ENCODE assay signal across 9 mouse cellular contexts in the genomic region with DNA sequence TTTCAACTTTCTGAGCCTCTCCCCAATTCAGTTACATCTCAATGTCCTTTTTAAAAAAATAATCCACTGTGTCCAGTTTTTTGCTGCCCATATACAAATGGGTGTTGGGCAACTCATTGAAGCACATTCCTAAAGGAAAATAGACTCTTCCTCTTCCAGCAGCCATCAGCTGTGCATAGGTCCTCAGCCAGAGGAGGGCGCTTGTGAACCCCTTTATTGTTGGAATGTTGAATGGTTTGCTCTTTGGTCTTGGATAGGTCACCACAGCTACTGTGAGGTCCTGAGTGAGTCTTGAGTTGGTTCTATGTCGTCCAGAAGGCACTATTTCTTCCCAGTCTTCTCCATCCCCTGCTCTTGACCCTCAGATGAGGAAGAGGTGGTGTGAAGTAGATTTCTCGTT. TPM values are rescaled to one million over a fixed set of nuclear protein-coding genes. Genes with fewer than 3 reads are reported as not detected.
A peak's percentile ranks its signal among the peaks of the same experiment; 100 is the strongest.
DNase-seq lines count a peak whose midpoint lies in the region; ATAC-seq and TF ChIP-seq lines count a peak whose summit lies in the region.
"Had no signal": no experiment of that assay in that cellular context is flagged by ENCODE, and none has a peak within 500 bp of the region (broad histone marks: within the 10 kb centered on the region; RNA-seq: fewer than 3 reads in every experiment).

No protein-coding gene starts in this region.

- 0 out of 2 replicates have a peak, but pooled peaks cover 4% of the 10 kb centered on the region for H3K79me2 ChIP-seq in CH12.LX (replicated peaks; ENCODE audit: control insufficient read depth, extremely low read depth, insufficient read depth, poor library complexity, severe bottlenecking)

- H3K4me3 ChIP-seq in intestine, postnatal 0 days (ENCODE audit: low read depth, low read length), result no peak overlapping the region
- no peak overlapping the region for H3K4me3 ChIP-seq in intestine, embryonic 16.5 days (ENCODE audit: low read length)
- no peak overlapping the region for H3K4me3 ChIP-seq in CH12.LX (replicated peaks in 1 of 3; ENCODE audit: low read depth in 2 of 3, low read length in 2 of 3, poor library complexity in 1 of 3)
- no peak overlapping the region for H3K4me3 ChIP-seq in ES-E14 (ENCODE audit: insufficient read depth in 1 of 2, low read depth in 1 of 2, low read length in 2 of 2, poor library complexity in 1 of 2, severe bottlenecking in 1 of 2)
- no peak overlapping the region for H3K4me3 ChIP-seq in hindbrain, embryonic 14.5 days (replicated peaks; ENCODE audit: low read length)
- no peak overlapping the region for H3K4me3 ChIP-seq in forebrain, embryonic 11.5 days (ENCODE audit: low read depth, low read length)

- no peak overlapping the region for H3K9ac ChIP-seq in intestine, postnatal 0 days (ENCODE audit: low read depth, low read length)
- H3K9ac ChIP-seq in intestine, embryonic 16.5 days (ENCODE audit: low read depth, low read length), result no peak overlapping the region
- H3K9ac ChIP-seq in CH12.LX (ENCODE audit: insufficient read depth, low read depth) (no peak overlapping the region), ES-E14 (ENCODE audit: insufficient read depth, low read depth, low read length, poor library complexity, severe bottlenecking) (no peak overlapping the region)
- H3K9ac ChIP-seq in hindbrain, embryonic 14.5 days, result no peak overlapping the region
- no peak overlapping the region for H3K9ac ChIP-seq in forebrain, embryonic 11.5 days (ENCODE audit: low read length)

- no peaks in the 10 kb centered on the region for H3K9me3 ChIP-seq in intestine, postnatal 0 days (ENCODE audit: control insufficient read depth)
- no peaks in the 10 kb centered on the region for H3K9me3 ChIP-seq in intestine, embryonic 16.5 days (ENCODE audit: control insufficient read depth, low read length)
- H3K9me3 ChIP-seq in CH12.LX (replicated peaks; ENCODE audit: low read length), result no peaks in the 10 kb centered on the region
- no peaks in the 10 kb centered on the region for H3K9me3 ChIP-seq in ES-E14 (ENCODE audit: control insufficient read depth, insufficient read depth, low read depth, low read length)
- no peaks in the 10 kb centered on the region for H3K9me3 ChIP-seq in hindbrain, embryonic 14.5 days (ENCODE audit: control insufficient read depth, low read length)
- H3K9me3 ChIP-seq in forebrain, embryonic 11.5 days (ENCODE audit: control insufficient read depth, low read length), result no peaks in the 10 kb centered on the region

- peak; percentile 63 for TF ChIP-seq CTCF in intestine, postnatal 0 days (IDR thresholded peaks at IDR 0.05; ENCODE audit: low read depth)
- peak in 1 of 2 experiments; percentile 43; a peak in 2 of 4 replicates for TF ChIP-seq CTCF in CH12.LX (conservative IDR thresholded peaks at IDR 0.05 in 1 of 2, IDR thresholded peaks at IDR 0.05 in 1 of 2; ENCODE audit: low read depth in 2 of 2, low read length in 2 of 2)

- no peaks in the 10 kb centered on the region for H3K4me1 ChIP-seq in intestine, postnatal 0 days (replicated peaks; ENCODE audit: control insufficient read depth, insufficient read depth, low read length)
- H3K4me1 ChIP-seq in intestine, embryonic 16.5 days (ENCODE audit: control insufficient read depth, insufficient read depth, low read length), result no peaks in the 10 kb centered on the region
- 0 out of 4 replicates have a peak, but pooled peaks cover 0 to 2% of the 10 kb centered on the region in 2 experiments for H3K4me1 ChIP-seq in CH12.LX (ENCODE audit: control insufficient read depth in 1 of 2, insufficient read depth in 2 of 2)
- no peaks in the 10 kb centered on the region for H3K4me1 ChIP-seq in ES-E14 (ENCODE audit: control insufficient read depth in 2 of 2, insufficient read depth in 2 of 2, low read length in 2 of 2, poor library complexity in 1 of 2)
- H3K4me1 ChIP-seq in hindbrain, embryonic 14.5 days (replicated peaks; ENCODE audit: control insufficient read depth, insufficient read depth, low read length), result no peaks in the 10 kb centered on the region
- no peaks in the 10 kb centered on the region for H3K4me1 ChIP-seq in forebrain, embryonic 11.5 days (replicated peaks; ENCODE audit: control insufficient read depth, insufficient read depth, low read length)

- TF ChIP-seq EP300 in CH12.LX (IDR thresholded peaks at IDR 0.05; ENCODE audit: low read length), result no peak

- ATAC-seq in intestine, postnatal 0 days, result no peak
- ATAC-seq in intestine, embryonic 16.5 days, result no peak
- ATAC-seq in hindbrain, embryonic 14.5 days (ENCODE audit: low FRiP score), result no peak
- no peak for ATAC-seq in forebrain, embryonic 11.5 days (replicated peaks; ENCODE audit: low FRiP score)
- ATAC-seq: activated CD4-positive, CD25-positive, alpha-beta regulatory T cell, adult 4 months had no signal

- DNase-seq in CH12.LX (ENCODE audit: extremely low read depth) (no peak), ES-E14 (ENCODE audit: low read depth, low spot score) (peak; percentile 38)
- peak; percentile 40 for DNase-seq in kidney, postnatal 14 days
- no peak for DNase-seq in Muller cell, postnatal 12 days (ENCODE audit: inconsistent ontology term)
- DNase-seq in hindbrain, embryonic 14.5 days (ENCODE audit: low spot score), result no peak
- DNase-seq in forebrain, embryonic 11.5 days (ENCODE audit: low spot score), result no peak

- in situ Hi-C loops in CH12.LX (cut with MboI; ENCODE audit: low pct_ligation_motif_present, low pct_unique_long_range_greater_than_20kb, low sequenced_read_pairs), result no loop called here
- in situ Hi-C loops in ES-E14 (cut with MboI; ENCODE audit: low sequenced_read_pairs in 2 of 2, unreplicated experiment in 2 of 2), result no loop called here

- dilution Hi-C loops in CH12.LX (cut with MboI; ENCODE audit: extremely low pct_ligation_motif_present, extremely low pct_unique_long_range_greater_than_20kb, low sequenced_read_pairs), result no loop called here

- no peak for TF ChIP-seq POLR2A in CH12.LX (IDR thresholded peaks at IDR 0.05; ENCODE audit: low read depth, low read length)

- TF ChIP-seq RAD21 in CH12.LX (IDR thresholded peaks at IDR 0.05; ENCODE audit: low read depth, low read length), result no peak; the same call in none of the 2 replicates

- H3K4me2 ChIP-seq in intestine, postnatal 0 days (replicated peaks; ENCODE audit: low read depth), result no peak overlapping the region
- no peak overlapping the region for H3K4me2 ChIP-seq in intestine, embryonic 16.5 days (ENCODE audit: low read depth, low read length)
- H3K4me2 ChIP-seq in CH12.LX (ENCODE audit: insufficient read depth, low read depth, poor library complexity, severe bottlenecking), result no peak overlapping the region
- H3K4me2 ChIP-seq in hindbrain, embryonic 14.5 days (replicated peaks), result no peak overlapping the region
- H3K4me2 ChIP-seq in forebrain, embryonic 11.5 days (ENCODE audit: low read depth, low read length, severe bottlenecking), result no peak overlapping the region

- no peaks in the 10 kb centered on the region for H3K27me3 ChIP-seq in intestine, postnatal 0 days (replicated peaks; ENCODE audit: control insufficient read depth, insufficient read depth, low read length)
- no peaks in the 10 kb centered on the region for H3K27me3 ChIP-seq in intestine, embryonic 16.5 days (replicated peaks; ENCODE audit: control insufficient read depth, insufficient read depth, low read length)
- H3K27me3 ChIP-seq in CH12.LX (replicated peaks), result no peaks in the 10 kb centered on the region
- no peaks in the 10 kb centered on the region for H3K27me3 ChIP-seq in hindbrain, embryonic 14.5 days (ENCODE audit: control insufficient read depth, insufficient read depth, low read length)
- H3K27me3 ChIP-seq in forebrain, embryonic 11.5 days (ENCODE audit: control insufficient read depth, insufficient read depth, low read length), result no peaks in the 10 kb centered on the region

- no peak overlapping the region for H3K27ac ChIP-seq in intestine, postnatal 0 days (ENCODE audit: low read depth, low read length)
- H3K27ac ChIP-seq in intestine, embryonic 16.5 days (ENCODE audit: low read length), result no peak overlapping the region
- H3K27ac ChIP-seq in CH12.LX (ENCODE audit: insufficient read depth, low read depth) (no peak overlapping the region), ES-E14 (ENCODE audit: insufficient read depth, low read depth, low read length, poor library complexity, severe bottlenecking) (no peak overlapping the region)
- no peak overlapping the region for H3K27ac ChIP-seq in hindbrain, embryonic 14.5 days
- H3K27ac ChIP-seq in forebrain, embryonic 11.5 days (ENCODE audit: low read depth, low read length), result no peak overlapping the region

- H3K36me3 ChIP-seq in intestine, postnatal 0 days (ENCODE audit: control insufficient read depth, insufficient read depth), result peaks cover 4% of the 10 kb centered on the region; the same call in 1 of the 2 replicates
- no peaks in the 10 kb centered on the region for H3K36me3 ChIP-seq in intestine, embryonic 16.5 days (ENCODE audit: control insufficient read depth, insufficient read depth, low read length)
- peaks cover 11 to 66% of the 10 kb centered on the region in 2 experiments for H3K36me3 ChIP-seq in CH12.LX (replicated peaks in 1 of 2; ENCODE audit: control insufficient read depth in 1 of 2, insufficient read depth in 1 of 2, low read length in 1 of 2)
- no peaks in the 10 kb centered on the region; the same call in 1 of the 2 replicates for H3K36me3 ChIP-seq in ES-E14 (ENCODE audit: control insufficient read depth, insufficient read depth, low read length, poor library complexity, severe bottlenecking)
- H3K36me3 ChIP-seq in hindbrain, embryonic 14.5 days (replicated peaks; ENCODE audit: control insufficient read depth, insufficient read depth), result no peaks in the 10 kb centered on the region
- no peaks in the 10 kb centered on the region for H3K36me3 ChIP-seq in forebrain, embryonic 11.5 days (ENCODE audit: control insufficient read depth, insufficient read depth, low read length)

- 71% methylated on average over 3 of the region's 3 CpGs for WGBS in intestine, postnatal 0 days
- 74% methylated on average over 3 of the region's 3 CpGs for WGBS in intestine, embryonic 16.5 days
- 80% methylated on average over 3 of the region's 3 CpGs for WGBS in hindbrain, embryonic 14.5 days
- 77% methylated on average over 3 of the region's 3 CpGs for WGBS in forebrain, embryonic 11.5 days

TF ChIP-seq in CH12.LX, 34 proteins besides CTCF, POLR2A, EP300 and RAD21 (continues in another document):
- TF ChIP-seq SIN3A (IDR thresholded peaks at IDR 0.05; ENCODE audit: low read length) (no peak), PAX5 (IDR thresholded peaks at IDR 0.05; ENCODE audit: low read length) (no peak)

TF ChIP-seq in ES-E14, 5 proteins besides CTCF, POLR2A, EP300 and RAD21 (continues in another document):
- TF ChIP-seq MAFK (IDR thresholded peaks at IDR 0.05; ENCODE audit: insufficient read depth, low read depth, low read length), result no peak

RNA-seq across cellular contexts. Expression of a gene that starts 54.2 kb away (rescaled TPM):
- polyA plus RNA-seq in intestine, postnatal 0 days (2015; fragmentation: Nextera tagmentation; extraction: Ambion mirVana), result 40.3 and 46.4 TPM in 2 replicates
- polyA plus RNA-seq in intestine, embryonic 16.5 days (2015; fragmentation: Nextera tagmentation; extraction: Ambion mirVana), result 40.4 and 45.5 TPM in 2 replicates
- total RNA-seq in CH12.LX (2012; rRNA removed), result 40.2 and 42.9 TPM in 2 replicates
- total RNA-seq in CH12.LX (2014; rRNA removed), result 43.5 and 47.2 TPM in 2 replicates
- polyA plus RNA-seq in CH12.LX (2012; ENCODE audit: insufficient read length, low read depth), result 24.4 and 37.6 TPM in 2 replicates
- total RNA-seq in ES-E14 (2012; rRNA removed), result 57.3 and 61.8 TPM in 2 replicates
- polyA plus RNA-seq in hindbrain, embryonic 14.5 days (2014; fragmentation: Nextera tagmentation; extraction: Ambion mirVana), result 53.3 and 62.7 TPM in 2 replicates
- polyA plus RNA-seq in forebrain, embryonic 11.5 days (2014; fragmentation: Nextera tagmentation; extraction: Ambion mirVana), result 57.9 and 59.3 TPM in 2 replicates

Comparison
In these comparisons a context has a peak if more than half of its experiments do, and no peak if none do; other contexts are left out.
1. DNase-seq: peak in ES-E14 (single experiment) and kidney, postnatal 14 days (single experiment); none in CH12.LX (single experiment), Muller cell, postnatal 12 days (single experiment), hindbrain, embryonic 14.5 days (single experiment) and forebrain, embryonic 11.5 days (single experiment).